Mouse (Mus musculus) spleen, adult 12 weeks (tissue): Measurements from ENCODE around the gene Cyp2w1.

Experiments
- DNase-seq: peaks from one replicate; pipeline ENCODE4 v3.0.0; 2022; ENCODE audit warnings: low spot score

Gene Cyp2w1

GRCm38 (mm10) chr5:139404801-139405401, 52.5 kb downstream of the Cyp2w1 start, which contains the start of gene C130050O18Rik:
TSS of gene C130050O18Rik (plus strand) at chr5:139405280.
- no peak for DNase-seq

GRCm38 (mm10) chr5:139405478-139405877, 53.1 kb downstream of the Cyp2w1 start:
- no peak for DNase-seq

GRCm38 (mm10) chr5:139405953-139406352, 53.5 kb downstream of the Cyp2w1 start:
- DNase-seq: no peak
